Mouse (Mus musculus) heart, postnatal 0 days (tissue): ENCODE results near the gene Trim38. TPM values are rescaled to one million over a fixed set of nuclear protein-coding genes. Genes with fewer than 3 reads are reported as not detected.

ENCODE experiments used
- ATAC-seq: fragments of 200-750 bp; cut with Nextera tagmentation; 2 replicates; pipeline ENCODE4 v1.8.0; 2017; ENCODE audit warnings: low read depth, moderate number of reproducible peaks, moderate library complexity; ENCODE audit not compliant: insufficient read depth
- DNase-seq: peaks from one replicate; pipeline ENCODE4 v3.0.0-alpha.2; 2016; ENCODE audit warnings: low spot score
- H3K27ac ChIP-seq: fragments of 300-500 bp; sonication (generic); 2 replicates; pipeline ENCODE4 v1.5.1; 2014; ENCODE audit warnings: low read depth, mild to moderate bottlenecking
- H3K27me3 ChIP-seq: fragments of 300-500 bp; sonication (generic); 2 replicates; pipeline ENCODE4 v1.6.1; 2014; ENCODE audit warnings: low read length, mixed read lengths; ENCODE audit not compliant: control insufficient read depth, insufficient read depth
- H3K36me3 ChIP-seq: fragments of 300-500 bp; sonication (generic); replicated peaks from 2 replicates; pipeline ENCODE4 v1.6.1; 2014; ENCODE audit warnings: low read length, mixed read lengths; ENCODE audit not compliant: control insufficient read depth, insufficient read depth
- H3K4me1 ChIP-seq: fragments of 300-500 bp; sonication (generic); 2 replicates; pipeline ENCODE4 v1.6.1; 2014; ENCODE audit warnings: antibody characterized with exemption; ENCODE audit not compliant: control insufficient read depth, insufficient read depth
- H3K4me2 ChIP-seq: fragments of 300-500 bp; sonication (generic); 2 replicates; pipeline ENCODE4 v1.6.1; 2014; ENCODE audit warnings: low read depth, mild to moderate bottlenecking, low read length, moderate library complexity
- H3K4me3 ChIP-seq: fragments of 300-500 bp; sonication (generic); 2 replicates; pipeline ENCODE4 v1.5.1; 2014; ENCODE audit warnings: low read depth, low read length
- H3K9ac ChIP-seq: fragments of 300-500 bp; sonication (generic); replicated peaks from 2 replicates; pipeline ENCODE4 v1.6.1; 2014; ENCODE audit warnings: low read depth, low read length, mixed read lengths
- H3K9me3 ChIP-seq: fragments of 300-500 bp; sonication (generic); replicated peaks from 2 replicates; pipeline ENCODE4 v1.6.1; 2016; ENCODE audit warnings: low read length; ENCODE audit not compliant: control insufficient read depth
- CTCF ChIP-seq: IDR thresholded peaks from 2 replicates; pipeline ENCODE4 v1.5.1; 2016; ENCODE audit warnings: antibody characterized with exemption, control low read depth, low read depth
- EP300 ChIP-seq: IDR thresholded peaks from 2 replicates; pipeline ENCODE4 v1.6.1; 2016; ENCODE audit warnings: antibody characterized with exemption, low read depth
- WGBS: fragments of 180-500 bp; shearing (Covaris S2); extraction: QIAGEN DNeasy Blood & Tissue Kit; methylation state at CpG from one replicate; pipeline ENCODE4 v1.1.7; 2014; 5-methylcytosine and 5-hydroxymethylcytosine counted together
- microRNA-seq: library from miRNA; unstranded; fragments of <30 nt; microRNA quantifications from one replicate; pipeline ENCODE4, GENCODE M21; 2016
- polyA plus RNA-seq: library from polyadenylated mRNA; unstranded; fragments of >200 nt; fragmentation: Nextera tagmentation; extraction: Ambion mirVana; gene quantifications from 2 replicates; pipeline ENCODE4 v1.2.1, GENCODE M21; 2015
- total RNA-seq: library from RNA; depleted of rRNA; stranded (reverse); fragments of >200 nt; gene quantifications from 2 replicates; pipeline ENCODE4 v1.2.3, GENCODE M21; 2014; ENCODE audit warnings: low replicate concordance; rRNA removed

Gene Trim38
- total and polyA plus RNA-seq, 2 experiments from 2014 or later, result 0.10 TPM; not detected in 1

GRCm38 (mm10) chr13:23833053-23833452, 63.3 kb downstream of the Trim38 start:
- no peak overlapping the region for H3K9ac ChIP-seq
- no peaks in the 10 kb centered on the region for H3K36me3 ChIP-seq
- no peaks in the 10 kb centered on the region for H3K4me1 ChIP-seq
- WGBS, result 14% methylated on average over 6 of the region's 6 CpGs
- no peak for ATAC-seq
- no peak overlapping the region for H3K27ac ChIP-seq
- H3K4me3 ChIP-seq, result no peak overlapping the region
- no peak overlapping the region for H3K4me2 ChIP-seq
- DNase-seq, result peak; percentile 52
- H3K9me3 ChIP-seq, result no peaks in the 10 kb centered on the region
- 0 out of 2 replicates have a peak, but pooled peaks cover 3% of the 10 kb centered on the region for H3K27me3 ChIP-seq
- TF ChIP-seq EP300 (no peak), CTCF (peak; percentile 67)

DNA sequence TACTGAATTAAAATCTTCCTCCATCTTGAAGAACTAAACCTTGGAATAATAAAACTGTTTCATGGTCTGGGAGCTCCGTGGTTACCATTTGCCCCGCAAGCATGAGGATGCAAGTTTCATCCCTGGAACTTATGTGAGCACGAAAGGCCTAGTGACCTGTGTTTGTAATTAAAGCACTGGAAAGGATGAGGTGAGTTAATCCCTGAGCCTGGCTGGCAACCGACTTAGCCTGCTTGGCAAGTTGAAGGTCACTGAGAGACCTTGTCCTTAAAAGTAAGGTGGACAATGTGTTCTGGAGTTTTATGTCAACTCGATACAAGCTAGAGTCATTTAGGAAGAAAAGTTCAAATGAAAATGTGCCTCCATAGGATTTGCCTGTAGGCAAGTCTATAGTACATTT, 65.1 kb downstream of the Trim38 start:
- Histone ChIP-seq H3K27me3 (0 out of 2 replicates have a peak, but pooled peaks cover 3% of the 10 kb centered on the region), H3K36me3 (no peaks in the 10 kb centered on the region), H3K9ac (no peak overlapping the region), H3K9me3 (no peaks in the 10 kb centered on the region), H3K4me1 (no peaks in the 10 kb centered on the region), H3K4me2 (no peak overlapping the region), H3K27ac (no peak overlapping the region), H3K4me3 (no peak overlapping the region)
- TF ChIP-seq EP300, result no peak
- TF ChIP-seq CTCF, result no peak
- WGBS, result 82% methylated on average over 5 of the region's 5 CpGs
- DNase-seq, result no peak
- no peak for ATAC-seq

- Histone ChIP-seq H3K4me1 (no peaks in the 10 kb centered on the region), H3K27ac (no peak overlapping the region), H3K4me2 (no peak overlapping the region), H3K27me3 (0 out of 2 replicates have a peak, but pooled peaks cover 3% of the 10 kb centered on the region), H3K36me3 (no peaks in the 10 kb centered on the region), H3K4me3 (no peak overlapping the region), H3K9me3 (no peaks in the 10 kb centered on the region), H3K9ac (no peak overlapping the region)
- WGBS, result 82% methylated on average over 5 of the region's 5 CpGs
- ATAC-seq (no peak), DNase-seq (no peak)
- TF ChIP-seq EP300 (no peak), CTCF (no peak)
These were observed 66.9 kb downstream of the Trim38 start for GRCm38 (mm10) chr13:23836630-23837029.

- Histone ChIP-seq H3K9ac (no peak within 1 kb of the TSS), H3K27me3 (no peaks in the 10 kb centered on the region), H3K9me3 (no peaks in the 10 kb centered on the region), H3K36me3 (no peaks in the 10 kb centered on the region), H3K27ac (no peak within 1 kb of the TSS), H3K4me2 (no peak within 1 kb of the TSS), H3K4me3 (no peak within 1 kb of the TSS), H3K4me1 (no peaks in the 10 kb centered on the region)
- TF ChIP-seq EP300, result no peak
- TF ChIP-seq CTCF, result no peak
- 76% methylated on average over 2 of the region's 2 CpGs for WGBS
- DNase-seq, result no peak
- ATAC-seq, result no peak
These were observed 69.6 kb downstream of the Trim38 start, which contains the start of gene Slc17a3 for GRCm38 (mm10) chr13:23839308-23839707. Gene Slc17a3 (plus strand): TSS chr13:23839434.

Small RNAs within 50 kb of the gene (microRNA-seq; reads per million reads assigned to microRNA genes)
- not detected for gene Gm44314
- gene Gm44484, result not detected

Other genes starting within 250 kb of the Trim38 start
Only the 30 nearest of the 37 such genes appear.
- gene Hist1h1d, start 216.7 kb upstream of the Trim38 start, total RNA-seq, result 61.7 and 66.1 TPM in 2 replicates
- 0.16 and 0.20 TPM in 2 replicates for gene Hist1h1d, start 216.7 kb upstream of the Trim38 start, polyA plus RNA-seq
- 625 and 977 TPM in 2 replicates for gene Hist1h3e, start 207.5 kb upstream of the Trim38 start, total RNA-seq
- gene Hist1h3e, start 207.5 kb upstream of the Trim38 start, polyA plus RNA-seq, result 0.70 and 0.97 TPM in 2 replicates
- gene Hist1h2ae, start 198.7 kb upstream of the Trim38 start, total RNA-seq, result 171 and 312 TPM in 2 replicates
- 12.1 and 14.3 TPM in 2 replicates for gene Hist1h2ae, start 198.7 kb upstream of the Trim38 start, polyA plus RNA-seq
- 1,110 and 1,666 TPM in 2 replicates for gene Hist1h2bg, start 198.5 kb upstream of the Trim38 start, total RNA-seq
- 2.5 and 4.3 TPM in 2 replicates for gene Hist1h2bg, start 198.5 kb upstream of the Trim38 start, polyA plus RNA-seq
- 603 and 951 TPM in 2 replicates for gene Hist1h2bf, start 195.7 kb upstream of the Trim38 start, total RNA-seq
- 1.3 and 1.6 TPM in 2 replicates for gene Hist1h2bf, start 195.7 kb upstream of the Trim38 start, polyA plus RNA-seq
- 568 and 769 TPM in 2 replicates for gene Hist1h2ad, start 195.5 kb upstream of the Trim38 start, total RNA-seq
- 0.27 and 1.8 TPM in 2 replicates for gene Hist1h2ad, start 195.5 kb upstream of the Trim38 start, polyA plus RNA-seq
- gene Hist1h3d, start 194.2 kb upstream of the Trim38 start, total RNA-seq, result 116 and 155 TPM in 2 replicates
- 1.2 and 1.8 TPM in 2 replicates for gene Hist1h3d, start 194.2 kb upstream of the Trim38 start, polyA plus RNA-seq
- gene Hist1h4d, start 188.3 kb upstream of the Trim38 start, total RNA-seq, result 1,649 and 2,136 TPM in 2 replicates
- gene Hist1h4d, start 188.3 kb upstream of the Trim38 start, polyA plus RNA-seq, result 18.8 and 21.2 TPM in 2 replicates
- gene Hist1h2be, start 148.8 kb upstream of the Trim38 start, total RNA-seq, result 253 and 309 TPM in 2 replicates
- 0.82 and 1.2 TPM in 2 replicates for gene Hist1h2be, start 148.8 kb upstream of the Trim38 start, polyA plus RNA-seq
- 271 and 391 TPM in 2 replicates for gene Hist1h1e, start 147.4 kb upstream of the Trim38 start, total RNA-seq
- 5.6 and 6.7 TPM in 2 replicates for gene Hist1h1e, start 147.4 kb upstream of the Trim38 start, polyA plus RNA-seq
- gene Hist1h2ac, start 86.0 kb upstream of the Trim38 start, total RNA-seq, result 62.8 and 88.1 TPM in 2 replicates
- gene Hist1h2ac, start 86.0 kb upstream of the Trim38 start, polyA plus RNA-seq, result 0.45 and 0.49 TPM in 2 replicates
- 253 and 309 TPM in 2 replicates for gene Hist1h2bc, start 85.7 kb upstream of the Trim38 start, total RNA-seq
- gene Hist1h2bc, start 85.7 kb upstream of the Trim38 start, polyA plus RNA-seq, result 94.4 and 115 TPM in 2 replicates
- 0.23 and 2.0 TPM in 2 replicates for gene Hist1h1t, start 74.1 kb upstream of the Trim38 start, total RNA-seq
- gene Hist1h1t, start 74.1 kb upstream of the Trim38 start, polyA plus RNA-seq, result not detected in 2 replicates
- 1,145 and 1,607 TPM in 2 replicates for gene Hist1h4c, start 71.5 kb upstream of the Trim38 start, total RNA-seq
- gene Hist1h4c, start 71.5 kb upstream of the Trim38 start, polyA plus RNA-seq, result 1.5 and 1.7 TPM in 2 replicates
- gene Hfe, start 59.1 kb upstream of the Trim38 start, total RNA-seq, result 21.4 and 25.9 TPM in 2 replicates
- gene Hfe, start 59.1 kb upstream of the Trim38 start, polyA plus RNA-seq, result 18.0 and 22.3 TPM in 2 replicates
- gene Hist1h1c, start 31.1 kb upstream of the Trim38 start, total RNA-seq, result 770 and 1,043 TPM in 2 replicates
- 73.4 and 101 TPM in 2 replicates for gene Hist1h1c, start 31.1 kb upstream of the Trim38 start, polyA plus RNA-seq
- 1,907 and 3,007 TPM in 2 replicates for gene Hist1h3c, start 24.3 kb upstream of the Trim38 start, total RNA-seq
- gene Hist1h3c, start 24.3 kb upstream of the Trim38 start, polyA plus RNA-seq, result 1.2 and 1.3 TPM in 2 replicates
- gene Hist1h2bb, start 23.2 kb upstream of the Trim38 start, total RNA-seq, result 1,542 and 1,547 TPM in 2 replicates
- 0.59 and 0.78 TPM in 2 replicates for gene Hist1h2bb, start 23.2 kb upstream of the Trim38 start, polyA plus RNA-seq
- gene Hist1h2ab, start 18.8 kb upstream of the Trim38 start, total RNA-seq, result 667 and 733 TPM in 2 replicates
- 5.6 and 7.6 TPM in 2 replicates for gene Hist1h2ab, start 18.8 kb upstream of the Trim38 start, polyA plus RNA-seq
- gene Hist1h3b, start 17.6 kb upstream of the Trim38 start, total RNA-seq, result 800 and 1,239 TPM in 2 replicates
- gene Hist1h3b, start 17.6 kb upstream of the Trim38 start, polyA plus RNA-seq, result 3.2 and 3.3 TPM in 2 replicates
- 252 and 267 TPM in 2 replicates for gene Hist1h4b, start 12.9 kb upstream of the Trim38 start, total RNA-seq
- 0.46 and 0.60 TPM in 2 replicates for gene Hist1h4b, start 12.9 kb upstream of the Trim38 start, polyA plus RNA-seq
- 794 and 986 TPM in 2 replicates for gene Hist1h4a, start 8.7 kb upstream of the Trim38 start, total RNA-seq
- gene Hist1h4a, start 8.7 kb upstream of the Trim38 start, polyA plus RNA-seq, result 0.49 and 0.82 TPM in 2 replicates
- 1,794 and 2,478 TPM in 2 replicates for gene Hist1h3a, start 7.5 kb upstream of the Trim38 start, total RNA-seq
- gene Hist1h3a, start 7.5 kb upstream of the Trim38 start, polyA plus RNA-seq, result 1.4 and 1.7 TPM in 2 replicates
- 261 and 272 TPM in 2 replicates for gene Hist1h1a, start 6.2 kb upstream of the Trim38 start, total RNA-seq
- 0.81 and 0.82 TPM in 2 replicates for gene Hist1h1a, start 6.2 kb upstream of the Trim38 start, polyA plus RNA-seq
- gene Slc17a2, start 37.1 kb downstream of the Trim38 start, total RNA-seq, result not detected in 2 replicates
- gene Slc17a2, start 37.1 kb downstream of the Trim38 start, polyA plus RNA-seq, result not detected in 2 replicates
- 0.08 TPM in 1 of 2 replicates, not detected in the other for gene Slc17a3, start 69.5 kb downstream of the Trim38 start, total RNA-seq
- not detected in 2 replicates for gene Slc17a3, start 69.5 kb downstream of the Trim38 start, polyA plus RNA-seq
- not detected in 2 replicates for gene Slc17a1, start 97.8 kb downstream of the Trim38 start, total RNA-seq
- not detected in 2 replicates for gene Slc17a1, start 97.8 kb downstream of the Trim38 start, polyA plus RNA-seq
- gene Slc17a4, start 145.1 kb downstream of the Trim38 start, total RNA-seq, result not detected in 2 replicates
- not detected in 2 replicates for gene Slc17a4, start 145.1 kb downstream of the Trim38 start, polyA plus RNA-seq
- not detected in 2 replicates for gene Hist1h2ba, start 164.2 kb downstream of the Trim38 start, total RNA-seq
- not detected in 2 replicates for gene Hist1h2ba, start 164.2 kb downstream of the Trim38 start, polyA plus RNA-seq
- gene Hist1h2aa, start 164.5 kb downstream of the Trim38 start, total RNA-seq, result not detected in 2 replicates
- gene Hist1h2aa, start 164.5 kb downstream of the Trim38 start, polyA plus RNA-seq, result not detected in 2 replicates